8 mouse cellular contexts compared by ENCODE assay signal in the genomic region with DNA sequence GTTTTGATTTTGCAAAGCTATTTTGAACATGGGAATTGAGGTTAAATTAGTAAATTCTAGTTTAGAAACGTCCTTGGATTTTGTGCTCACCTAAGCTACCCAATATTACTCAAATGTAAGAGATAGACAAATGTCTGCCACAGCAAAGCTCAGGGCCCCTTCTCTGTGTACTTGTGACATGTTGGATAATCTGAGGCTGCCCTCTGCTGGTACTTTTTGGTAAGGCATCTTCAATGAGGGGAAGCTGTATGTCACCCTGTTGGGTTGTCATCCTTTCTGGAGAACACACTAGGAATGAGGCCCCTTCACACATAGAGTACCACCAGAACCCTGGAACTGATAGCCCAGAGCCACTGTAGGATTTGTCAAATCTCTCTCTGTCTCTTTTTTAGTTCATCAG. TPM values are rescaled to one million over a fixed set of nuclear protein-coding genes. Genes with fewer than 3 reads are reported as not detected.
DNase-seq lines count a peak whose midpoint lies in the region; ATAC-seq and TF ChIP-seq lines count a peak whose summit lies in the region.

No protein-coding gene starts in this region.

- 0% methylated on average over 1 of the region's 1 CpGs for WGBS in limb, embryonic 14.5 days

- DNase-seq in A20 (ENCODE audit: low read depth, low spot score): peak; percentile 74
- DNase-seq in T-cell, adult 2 months (ENCODE audit: low spot score): peak; percentile 63
- DNase-seq in cerebellum, postnatal 14 days: peak; percentile 92 to 94
- peak; percentile 64 to 76 for DNase-seq in gastrocnemius, adult 8-10 months (ENCODE audit: low spot score in 2 of 2)
- peak; percentile 64 to 87 for DNase-seq in kidney, adult 8-10 months
- peak; percentile 74 for DNase-seq in limb, embryonic 14.5 days (ENCODE audit: low spot score)
- DNase-seq in neural tube, embryonic 10.5 days (ENCODE audit: extremely low spot score, low spot score): peak; percentile 82
- DNase-seq in testis, postnatal 10 days (ENCODE audit: low spot score): peak; percentile 89

- no peak overlapping the region for H3K9ac ChIP-seq in limb, embryonic 14.5 days (ENCODE audit: low read depth, low read length, severe bottlenecking)

- H3K27ac ChIP-seq in limb, embryonic 14.5 days (replicated peaks; ENCODE audit: low read depth, low read length): no peak overlapping the region

- H3K4me1 ChIP-seq in limb, embryonic 14.5 days (ENCODE audit: control insufficient read depth, insufficient read depth, low read length): no peaks in the 10 kb centered on the region; the same call in 1 of the 2 replicates

- no peak overlapping the region for H3K4me2 ChIP-seq in limb, embryonic 14.5 days (replicated peaks; ENCODE audit: low read depth, low read length, severe bottlenecking)

- TF ChIP-seq POLR2A in limb, embryonic 14.5 days (IDR thresholded peaks at IDR 0.05; ENCODE audit: borderline replicate concordance, extremely low read depth, insufficient read depth, insufficient read length): no peak

- H3K36me3 ChIP-seq in limb, embryonic 14.5 days (ENCODE audit: control insufficient read depth, insufficient read depth, low read length): peaks cover 87% of the 10 kb centered on the region

- no peaks in the 10 kb centered on the region for H3K9me3 ChIP-seq in limb, embryonic 14.5 days (ENCODE audit: control insufficient read depth, low read length)

- H3K27me3 ChIP-seq in limb, embryonic 14.5 days (ENCODE audit: control insufficient read depth, insufficient read depth, low read length): no peaks in the 10 kb centered on the region

- H3K4me3 ChIP-seq in limb, embryonic 14.5 days (replicated peaks; ENCODE audit: low read length): no peak overlapping the region

- peak; percentile 54; the same call in 1 of the 2 replicates for ATAC-seq in limb, embryonic 14.5 days (ENCODE audit: low FRiP score, low read depth)

RNA-seq across cellular contexts. Expression of a gene that starts 26.9 kb away (rescaled TPM):
- total RNA-seq in gastrocnemius, adult 8-10 months (2022): 10 to 100 TPM; 17.3 to 34.2 (median 28.0) TPM
- 610 and 760 TPM in 2 replicates for polyA plus RNA-seq in limb, embryonic 14.5 days (2012; rRNA removed)
- 1,278 and 1,417 TPM in 2 replicates for polyA plus RNA-seq in limb, embryonic 14.5 days (2014; fragmentation: Nextera tagmentation; extraction: Ambion mirVana)
